Mouse (Mus musculus): ENCODE measurements around the gene Alk. TPM values are rescaled to one million over a fixed set of nuclear protein-coding genes. Genes with fewer than 3 reads are reported as not detected.

Gene Alk
- polyA plus RNA-seq, 1 experiment from 2014 or later = 0.39 TPM

DNA sequence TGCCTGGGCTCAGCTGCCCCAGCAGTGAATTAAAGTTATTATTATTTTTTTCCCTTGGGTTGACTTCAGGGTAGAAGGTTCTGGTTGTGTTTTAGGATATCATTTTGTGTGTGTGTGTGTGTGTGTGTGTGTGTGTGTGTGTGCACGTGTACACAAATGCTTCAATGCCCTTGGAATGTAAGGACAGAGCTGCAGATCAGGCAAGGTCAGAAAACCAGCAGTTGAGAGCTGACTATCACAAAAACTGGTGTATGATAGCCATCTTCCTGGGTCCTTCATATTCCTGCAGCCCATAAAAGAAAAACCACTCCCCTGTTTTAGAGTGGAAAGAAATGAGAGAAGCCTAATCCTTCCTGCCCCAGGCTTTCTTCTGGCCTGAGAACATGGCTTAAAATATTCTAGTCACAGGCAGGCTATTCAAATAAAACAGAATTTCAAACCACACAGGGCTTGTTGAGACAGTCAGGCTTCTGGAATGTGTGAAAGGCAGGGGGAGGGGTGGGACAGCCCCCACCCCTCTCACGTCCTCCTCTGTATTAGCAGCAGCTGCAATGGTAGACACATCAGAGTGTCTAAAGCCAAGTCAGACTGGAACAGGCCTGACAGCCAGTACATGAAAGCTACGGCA, 623.8 kb downstream of the Alk start:
- Histone ChIP-seq H3K4me2 (no peak overlapping the region), H3K4me3 (ENCODE audit: low read depth, low read length) (no peak overlapping the region), H3K27me3 (ENCODE audit: control insufficient read depth, insufficient read depth, low read length) (no peaks in the 10 kb centered on the region), H3K4me1 (ENCODE audit: control insufficient read depth, insufficient read depth, low read length) (peaks cover 6% of the 10 kb centered on the region; the same call in 1 of the 2 replicates), H3K9me3 (replicated peaks; ENCODE audit: control insufficient read depth, low read length) (no peaks in the 10 kb centered on the region), H3K36me3 (ENCODE audit: control insufficient read depth, insufficient read depth, low read length) (no peaks in the 10 kb centered on the region), H3K9ac (ENCODE audit: low read depth, low read length) (no peak overlapping the region), H3K27ac (ENCODE audit: low read depth, low read length) (no peak overlapping the region)
- ATAC-seq (replicated peaks; ENCODE audit: insufficient number of reproducible peaks, low FRiP score, low TSS enrichment) = no peak
- 27% methylated on average over 3 of the region's 3 CpGs for WGBS (ENCODE audit: insufficient replicate concordance)

DNA sequence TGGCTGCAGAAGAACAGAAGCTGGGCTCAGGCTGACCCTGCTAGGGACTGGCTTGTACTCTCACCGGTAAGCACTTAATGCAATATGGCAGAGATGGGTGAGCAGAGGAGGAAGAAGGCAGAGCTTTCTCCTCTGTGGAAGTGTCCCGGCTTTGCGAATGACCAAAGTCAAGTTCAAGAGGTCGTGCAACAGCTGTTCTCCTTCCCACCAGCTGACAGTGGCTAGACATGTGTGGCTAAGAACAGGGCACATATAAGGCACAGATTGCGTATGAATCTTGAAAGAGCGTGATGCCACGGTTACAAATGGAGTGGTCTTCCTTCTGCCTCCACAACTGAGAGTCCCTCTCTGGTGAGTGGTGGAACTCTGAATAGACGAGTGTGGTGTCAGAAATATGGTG, 625.3 kb downstream of the Alk start:
- no peak overlapping the region for H3K4me2 ChIP-seq
- no peaks in the 10 kb centered on the region for H3K9me3 ChIP-seq (replicated peaks; ENCODE audit: control insufficient read depth, low read length)
- no peak for ATAC-seq (replicated peaks; ENCODE audit: insufficient number of reproducible peaks, low FRiP score, low TSS enrichment)
- no peak overlapping the region for H3K27ac ChIP-seq (ENCODE audit: low read depth, low read length)
- no peaks in the 10 kb centered on the region for H3K27me3 ChIP-seq (ENCODE audit: control insufficient read depth, insufficient read depth, low read length)
- no peak overlapping the region for H3K9ac ChIP-seq (ENCODE audit: low read depth, low read length)
- peaks cover 6% of the 10 kb centered on the region; the same call in 1 of the 2 replicates for H3K4me1 ChIP-seq (ENCODE audit: control insufficient read depth, insufficient read depth, low read length)
- H3K4me3 ChIP-seq (ENCODE audit: low read depth, low read length) = no peak overlapping the region
- WGBS (ENCODE audit: insufficient replicate concordance) = 79% methylated on average over 8 of the region's 8 CpGs
- no peaks in the 10 kb centered on the region for H3K36me3 ChIP-seq (ENCODE audit: control insufficient read depth, insufficient read depth, low read length)

DNA sequence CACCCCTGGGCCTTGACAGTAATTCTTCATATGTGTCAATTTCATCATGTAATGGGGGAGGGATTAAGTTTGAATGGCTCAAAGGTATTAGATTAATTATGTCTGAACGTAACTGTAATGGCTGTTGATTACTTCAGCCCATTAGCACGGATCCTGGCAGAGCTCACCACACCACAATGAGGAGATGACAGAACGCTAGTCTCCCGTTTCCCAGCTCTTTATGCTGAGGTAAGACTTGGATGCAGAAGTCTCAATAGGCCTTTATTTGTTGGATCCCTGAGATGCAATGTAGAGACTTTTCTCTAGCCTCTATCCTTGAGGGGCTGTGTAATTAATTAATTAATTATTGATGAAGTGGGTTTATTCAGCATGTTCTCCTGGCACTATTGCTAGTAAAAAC, 627.8 kb downstream of the Alk start:
- 74% methylated on average over 4 of the region's 4 CpGs for WGBS (ENCODE audit: insufficient replicate concordance)
- no peak for ATAC-seq (replicated peaks; ENCODE audit: insufficient number of reproducible peaks, low FRiP score, low TSS enrichment)

GRCm38 (mm10) chr17:71973704-71974103, 630.7 kb downstream of the Alk start:
- no peaks in the 10 kb centered on the region for H3K36me3 ChIP-seq (ENCODE audit: control insufficient read depth, insufficient read depth, low read length)
- no peak overlapping the region for H3K4me3 ChIP-seq (ENCODE audit: low read depth, low read length)
- no peaks in the 10 kb centered on the region for H3K4me1 ChIP-seq (ENCODE audit: control insufficient read depth, insufficient read depth, low read length)
- ATAC-seq (replicated peaks; ENCODE audit: insufficient number of reproducible peaks, low FRiP score, low TSS enrichment) = no peak
- no peaks in the 10 kb centered on the region for H3K9me3 ChIP-seq (replicated peaks; ENCODE audit: control insufficient read depth, low read length)
- no peak overlapping the region for H3K4me2 ChIP-seq
- no peak overlapping the region for H3K9ac ChIP-seq (ENCODE audit: low read depth, low read length)
- 77% methylated on average over 7 of the region's 7 CpGs for WGBS (ENCODE audit: insufficient replicate concordance)
- no peaks in the 10 kb centered on the region for H3K27me3 ChIP-seq (ENCODE audit: control insufficient read depth, insufficient read depth, low read length)
- no peak overlapping the region for H3K27ac ChIP-seq (ENCODE audit: low read depth, low read length)

More for the DNA sequence above, 627.8 kb downstream of the Alk start:
- Histone ChIP-seq H3K4me2 (no peak overlapping the region), H3K9ac (ENCODE audit: low read depth, low read length) (no peak overlapping the region), H3K9me3 (replicated peaks; ENCODE audit: control insufficient read depth, low read length) (no peaks in the 10 kb centered on the region), H3K4me3 (ENCODE audit: low read depth, low read length) (no peak overlapping the region), H3K4me1 (ENCODE audit: control insufficient read depth, insufficient read depth, low read length) (peaks cover 6% of the 10 kb centered on the region; the same call in 1 of the 2 replicates), H3K27ac (ENCODE audit: low read depth, low read length) (no peak overlapping the region), H3K36me3 (ENCODE audit: control insufficient read depth, insufficient read depth, low read length) (no peaks in the 10 kb centered on the region), H3K27me3 (ENCODE audit: control insufficient read depth, insufficient read depth, low read length) (no peaks in the 10 kb centered on the region)

- WGBS (ENCODE audit: insufficient replicate concordance) = 76% methylated on average over 12 of the region's 12 CpGs
- H3K4me1 ChIP-seq (ENCODE audit: control insufficient read depth, insufficient read depth, low read length) = no peaks in the 10 kb centered on the region
- H3K36me3 ChIP-seq (ENCODE audit: control insufficient read depth, insufficient read depth, low read length) = no peaks in the 10 kb centered on the region
- no peak overlapping the region for H3K4me3 ChIP-seq (ENCODE audit: low read depth, low read length)
- H3K9ac ChIP-seq (ENCODE audit: low read depth, low read length) = no peak overlapping the region
- no peak overlapping the region for H3K4me2 ChIP-seq
- H3K27ac ChIP-seq (ENCODE audit: low read depth, low read length) = no peak overlapping the region
- 0 out of 2 replicates have a peak, but pooled peaks cover 3% of the 10 kb centered on the region for H3K27me3 ChIP-seq (ENCODE audit: control insufficient read depth, insufficient read depth, low read length)
- H3K9me3 ChIP-seq (replicated peaks; ENCODE audit: control insufficient read depth, low read length) = no peaks in the 10 kb centered on the region
- no peak for ATAC-seq (replicated peaks; ENCODE audit: insufficient number of reproducible peaks, low FRiP score, low TSS enrichment)
Measured at GRCm38 (mm10) chr17:71967356-71967755, 637.1 kb downstream of the Alk start.

DNA sequence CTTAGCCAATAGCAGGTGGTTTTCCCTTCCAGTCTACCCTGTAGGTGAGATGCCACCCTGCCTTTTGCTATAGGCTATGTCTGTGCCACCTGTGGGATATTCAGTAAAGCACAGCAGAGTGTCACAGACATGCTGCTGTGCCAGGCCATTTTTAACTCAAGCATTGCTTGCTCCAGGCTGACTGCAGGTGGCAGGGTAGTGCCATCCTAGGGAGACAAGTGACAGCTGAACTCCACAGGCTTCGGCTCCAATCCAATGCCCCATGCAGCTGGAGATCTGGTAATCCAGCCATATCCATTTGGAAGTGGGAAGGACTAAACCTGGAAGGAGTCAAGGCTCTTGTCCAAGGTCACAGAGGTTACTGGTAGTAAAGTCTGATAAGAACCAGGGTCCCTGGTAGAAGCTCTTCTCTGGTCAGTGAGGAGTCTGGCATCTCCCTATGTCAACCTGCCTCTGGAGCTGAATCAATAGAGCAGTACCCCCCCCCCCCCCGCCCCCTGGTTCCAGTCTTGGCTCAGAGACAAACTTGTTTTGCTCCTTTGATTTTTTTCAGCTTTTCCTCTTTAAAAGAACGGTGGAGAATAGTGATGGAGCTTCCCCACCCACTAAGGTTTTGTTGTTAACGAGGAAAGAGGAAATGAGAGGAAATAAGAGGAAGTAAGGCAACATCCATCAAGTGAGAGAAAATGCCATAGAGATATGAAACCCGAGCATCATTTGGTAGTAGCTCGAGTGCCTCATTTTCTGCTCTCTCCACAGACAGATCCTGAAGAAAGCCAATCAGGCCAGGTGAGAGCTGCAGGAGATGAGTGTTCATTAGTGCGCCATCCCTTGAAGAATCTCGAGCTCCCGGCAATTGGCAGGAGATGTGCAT, 638.5 kb downstream of the Alk start:
- H3K9me3 ChIP-seq (replicated peaks; ENCODE audit: control insufficient read depth, low read length) = no peaks in the 10 kb centered on the region
- H3K4me3 ChIP-seq (ENCODE audit: low read depth, low read length) = no peak overlapping the region
- H3K27me3 ChIP-seq (ENCODE audit: control insufficient read depth, insufficient read depth, low read length) = 0 out of 2 replicates have a peak, but pooled peaks cover 3% of the 10 kb centered on the region
- no peak overlapping the region for H3K27ac ChIP-seq (ENCODE audit: low read depth, low read length)
- WGBS (ENCODE audit: insufficient replicate concordance) = 64% methylated on average over 9 of the region's 9 CpGs
- no peaks in the 10 kb centered on the region for H3K36me3 ChIP-seq (ENCODE audit: control insufficient read depth, insufficient read depth, low read length)
- no peak overlapping the region for H3K4me2 ChIP-seq
- no peaks in the 10 kb centered on the region for H3K4me1 ChIP-seq (ENCODE audit: control insufficient read depth, insufficient read depth, low read length)
- H3K9ac ChIP-seq (ENCODE audit: low read depth, low read length) = no peak overlapping the region
- no peak for ATAC-seq (replicated peaks; ENCODE audit: insufficient number of reproducible peaks, low FRiP score, low TSS enrichment)

GRCm38 (mm10) chr17:71964610-71965009, 639.8 kb downstream of the Alk start:
- 86% methylated on average over 11 of the region's 11 CpGs for WGBS (ENCODE audit: insufficient replicate concordance)
- Histone ChIP-seq H3K4me2 (no peak overlapping the region), H3K9me3 (replicated peaks; ENCODE audit: control insufficient read depth, low read length) (no peaks in the 10 kb centered on the region), H3K27me3 (ENCODE audit: control insufficient read depth, insufficient read depth, low read length) (0 out of 2 replicates have a peak, but pooled peaks cover 3% of the 10 kb centered on the region), H3K4me3 (ENCODE audit: low read depth, low read length) (no peak overlapping the region), H3K36me3 (ENCODE audit: control insufficient read depth, insufficient read depth, low read length) (no peaks in the 10 kb centered on the region), H3K9ac (ENCODE audit: low read depth, low read length) (no peak overlapping the region), H3K27ac (ENCODE audit: low read depth, low read length) (no peak overlapping the region), H3K4me1 (ENCODE audit: control insufficient read depth, insufficient read depth, low read length) (no peaks in the 10 kb centered on the region)
- no peak for ATAC-seq (replicated peaks; ENCODE audit: insufficient number of reproducible peaks, low FRiP score, low TSS enrichment)

GRCm38 (mm10) chr17:71962746-71963145, 641.7 kb downstream of the Alk start:
- H3K4me2 ChIP-seq = no peak overlapping the region
- H3K27ac ChIP-seq (ENCODE audit: low read depth, low read length) = no peak overlapping the region
- ATAC-seq (replicated peaks; ENCODE audit: insufficient number of reproducible peaks, low FRiP score, low TSS enrichment) = no peak
- WGBS (ENCODE audit: insufficient replicate concordance) = 62% methylated on average over 9 of the region's 9 CpGs
- H3K36me3 ChIP-seq (ENCODE audit: control insufficient read depth, insufficient read depth, low read length) = no peaks in the 10 kb centered on the region
- H3K4me1 ChIP-seq (ENCODE audit: control insufficient read depth, insufficient read depth, low read length) = no peaks in the 10 kb centered on the region
- H3K9me3 ChIP-seq (replicated peaks; ENCODE audit: control insufficient read depth, low read length) = no peaks in the 10 kb centered on the region
- no peak overlapping the region for H3K4me3 ChIP-seq (ENCODE audit: low read depth, low read length)
- 0 out of 2 replicates have a peak, but pooled peaks cover 3% of the 10 kb centered on the region for H3K27me3 ChIP-seq (ENCODE audit: control insufficient read depth, insufficient read depth, low read length)
- H3K9ac ChIP-seq (ENCODE audit: low read depth, low read length) = no peak overlapping the region

Measured in heart, embryonic 11.5 days (tissue).